Mouse (Mus musculus) fat pad, adult 2 months (tissue): ENCODE data around the gene Tgm6.

Experiments used
- DNase-seq: peaks from one replicate; pipeline ENCODE4 v3.0.0-alpha.2; 2011; ENCODE audit warnings: low read depth, low spot score; ENCODE audit errors: extremely low read depth

The Tgm6 gene

DNA sequence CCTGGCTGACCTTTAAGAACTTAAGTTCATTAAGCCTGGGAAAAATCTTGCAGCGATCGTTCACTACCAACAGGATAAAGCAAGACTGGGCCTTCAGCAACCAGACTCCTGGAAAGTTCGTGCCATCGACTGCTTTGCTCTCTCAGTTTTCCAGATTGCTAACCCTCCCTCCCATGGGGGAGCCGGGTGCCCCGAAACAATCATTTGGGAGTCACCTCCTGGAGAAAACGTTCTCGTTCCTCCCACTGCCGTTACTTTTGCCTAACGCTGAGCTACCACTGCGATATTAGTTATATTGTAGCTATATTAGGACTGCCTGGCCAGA, 66.1 kb downstream of the Tgm6 start:
- no peak for DNase-seq

GRCm38 (mm10) chr2:130178706-130179506, 66.7 kb downstream of the Tgm6 start, which contains the start of gene Snrpb:
Gene Snrpb (minus strand): TSS chr2:130179403.
- DNase-seq = no peak

- no peak for DNase-seq
Measured at GRCm38 (mm10) chr2:130179507-130180019, 67.3 kb downstream of the Tgm6 start.

GRCm38 (mm10) chr2:130188391-130188790, 76.2 kb downstream of the Tgm6 start:
- no peak for DNase-seq

- DNase-seq = no peak
Measured at GRCm38 (mm10) chr2:130194894-130195293, 82.7 kb downstream of the Tgm6 start, which contains the start of gene Tmc2. Gene Tmc2 (plus strand): TSS chr2:130195194.

DNA sequence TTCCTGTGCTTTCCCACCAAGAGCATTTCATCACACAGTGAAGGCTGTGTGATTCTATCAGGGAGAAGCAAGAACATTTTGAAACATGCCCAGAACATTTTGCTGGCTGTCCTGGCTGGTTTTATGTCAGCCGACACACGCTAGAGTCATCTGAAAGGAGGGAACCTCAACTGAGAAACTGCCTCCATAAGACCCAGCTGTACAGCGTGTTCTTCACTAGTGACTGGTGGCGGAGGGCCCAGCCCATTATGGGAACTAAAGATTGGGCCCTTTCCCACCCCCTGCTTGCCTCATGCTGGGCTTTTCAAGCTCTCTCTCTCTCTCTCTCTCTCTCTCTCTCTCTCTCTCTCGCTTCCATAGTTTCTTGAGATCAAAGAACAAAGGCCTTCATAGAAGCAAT, 88.7 kb downstream of the Tgm6 start:
- no peak for DNase-seq
